Mouse (Mus musculus) stomach, postnatal 0 days (tissue): ENCODE results near the gene Rab42.

Experiments
- CTCF ChIP-seq: IDR thresholded peaks from 2 replicates; pipeline ENCODE4 v1.5.1; 2016; ENCODE audit warnings: antibody characterized with exemption, low read depth, mild to moderate bottlenecking, moderate library complexity
- EP300 ChIP-seq: optimal IDR thresholded peaks from 2 replicates; pipeline ENCODE3; 2016; ENCODE audit warnings: antibody characterized with exemption

- TF ChIP-seq EP300 (no peak), CTCF (no peak)
Observed at GRCm38 (mm10) chr4:132346261-132346660, 43.1 kb upstream of the Rab42 start.
